Mouse (Mus musculus): ENCODE measurements at regions not wholly inside any gene's neighbourhood (a gene's known extent, or its start where the extent isn't known, plus 50 kb on each side); places are given as distances from the start of the nearest gene placed in this dataset.

GRCm38 (mm10) chr10:37625972-37626757 lies 487.4 kb upstream of the Marcks start:
- Histone ChIP-seq H3K9me3 (no peaks in the 10 kb centered on the region), H3K36me3 (replicated peaks; ENCODE audit: low read length) (no peaks in the 10 kb centered on the region), H3K4me1 (no peaks in the 10 kb centered on the region), H3K27me3 (replicated peaks) (no peaks in the 10 kb centered on the region), H3K4me3 (replicated peaks) (no peak overlapping the region)
- TF ChIP-seq GATA1 (IDR thresholded peaks at IDR 0.05; ENCODE audit: borderline replicate concordance, low read length) (no peak), FLI1 (IDR thresholded peaks at IDR 0.05; ENCODE audit: low read length) (no peak)

- peaks cover 7% of the 10 kb centered on the region; the same call in 1 of the 2 replicates for H3K4me1 ChIP-seq
- TF ChIP-seq GATA1 (IDR thresholded peaks at IDR 0.05; ENCODE audit: borderline replicate concordance, low read length) = no peak
- H3K4me3 ChIP-seq (replicated peaks) = no peak overlapping the region
- no peaks in the 10 kb centered on the region for H3K36me3 ChIP-seq (replicated peaks; ENCODE audit: low read length)
- no peaks in the 10 kb centered on the region for H3K27me3 ChIP-seq (replicated peaks)
- H3K9me3 ChIP-seq = no peaks in the 10 kb centered on the region
These were observed 484.3 kb upstream of the Marcks start for GRCm38 (mm10) chr10:37623041-37623440.

- Histone ChIP-seq H3K4me3 (replicated peaks) (no peak overlapping the region), H3K4me1 (peaks cover 7% of the 10 kb centered on the region; the same call in 1 of the 2 replicates), H3K9me3 (no peaks in the 10 kb centered on the region), H3K27me3 (replicated peaks) (no peaks in the 10 kb centered on the region), H3K36me3 (replicated peaks; ENCODE audit: low read length) (no peaks in the 10 kb centered on the region)
- TF ChIP-seq FLI1 (IDR thresholded peaks at IDR 0.05; ENCODE audit: low read length) (no peak), GATA1 (IDR thresholded peaks at IDR 0.05; ENCODE audit: borderline replicate concordance, low read length) (no peak)
These were observed 479.9 kb upstream of the Marcks start for GRCm38 (mm10) chr10:37618606-37619005.

GRCm38 (mm10) chr10:37617708-37618300 lies 479.1 kb upstream of the Marcks start:
- no peaks in the 10 kb centered on the region for H3K36me3 ChIP-seq (replicated peaks; ENCODE audit: low read length)
- no peak overlapping the region for H3K4me3 ChIP-seq (replicated peaks)
- H3K27me3 ChIP-seq (replicated peaks) = no peaks in the 10 kb centered on the region
- H3K4me1 ChIP-seq = peaks cover 7% of the 10 kb centered on the region; the same call in 1 of the 2 replicates
- H3K9me3 ChIP-seq = no peaks in the 10 kb centered on the region
- TF ChIP-seq GATA1 (IDR thresholded peaks at IDR 0.05; ENCODE audit: borderline replicate concordance, low read length) (no peak), FLI1 (IDR thresholded peaks at IDR 0.05; ENCODE audit: low read length) (no peak)

GRCm38 (mm10) chr10:37615926-37616691 lies 477.4 kb upstream of the Marcks start:
- Histone ChIP-seq H3K36me3 (replicated peaks; ENCODE audit: low read length) (no peaks in the 10 kb centered on the region), H3K4me3 (replicated peaks) (no peak overlapping the region), H3K27me3 (replicated peaks) (no peaks in the 10 kb centered on the region), H3K9me3 (no peaks in the 10 kb centered on the region), H3K4me1 (peaks cover 7% of the 10 kb centered on the region; the same call in 1 of the 2 replicates)
- TF ChIP-seq GATA1 (IDR thresholded peaks at IDR 0.05; ENCODE audit: borderline replicate concordance, low read length) (no peak), FLI1 (IDR thresholded peaks at IDR 0.05; ENCODE audit: low read length) (no peak)

GRCm38 (mm10) chr10:37613936-37614335 lies 475.2 kb upstream of the Marcks start:
- Histone ChIP-seq H3K27me3 (replicated peaks) (no peaks in the 10 kb centered on the region), H3K36me3 (replicated peaks; ENCODE audit: low read length) (no peaks in the 10 kb centered on the region), H3K4me3 (replicated peaks) (no peak overlapping the region), H3K4me1 (peaks cover 7% of the 10 kb centered on the region; the same call in 1 of the 2 replicates), H3K9me3 (no peaks in the 10 kb centered on the region)
- TF ChIP-seq GATA1 (IDR thresholded peaks at IDR 0.05; ENCODE audit: borderline replicate concordance, low read length) = no peak

GRCm38 (mm10) chr10:37603529-37603928 lies 464.8 kb upstream of the Marcks start:
- H3K36me3 ChIP-seq (replicated peaks; ENCODE audit: low read length) = no peaks in the 10 kb centered on the region
- H3K9me3 ChIP-seq = peaks cover 3% of the 10 kb centered on the region; the same call in 1 of the 2 replicates
- no peaks in the 10 kb centered on the region for H3K4me1 ChIP-seq
- no peak overlapping the region for H3K4me3 ChIP-seq (replicated peaks)
- no peaks in the 10 kb centered on the region for H3K27me3 ChIP-seq (replicated peaks)
- no peak for TF ChIP-seq GATA1 (IDR thresholded peaks at IDR 0.05; ENCODE audit: borderline replicate concordance, low read length)

GRCm38 (mm10) chr10:37602936-37603335 lies 464.2 kb upstream of the Marcks start:
- peaks cover 3% of the 10 kb centered on the region; the same call in 1 of the 2 replicates for H3K9me3 ChIP-seq
- no peaks in the 10 kb centered on the region for H3K36me3 ChIP-seq (replicated peaks; ENCODE audit: low read length)

GRCm38 (mm10) chr10:37589889-37590288 lies 451.2 kb upstream of the Marcks start:
- no peaks in the 10 kb centered on the region for H3K4me1 ChIP-seq
- H3K36me3 ChIP-seq (replicated peaks; ENCODE audit: low read length) = no peaks in the 10 kb centered on the region

More at GRCm38 (mm10) chr10:37602936-37603335, 464.2 kb upstream of the Marcks start:
- H3K27me3 ChIP-seq (replicated peaks) = no peaks in the 10 kb centered on the region
- TF ChIP-seq GATA1 (IDR thresholded peaks at IDR 0.05; ENCODE audit: borderline replicate concordance, low read length) (no peak), FLI1 (IDR thresholded peaks at IDR 0.05; ENCODE audit: low read length) (no peak)
- no peaks in the 10 kb centered on the region for H3K4me1 ChIP-seq
- no peak overlapping the region for H3K4me3 ChIP-seq (replicated peaks)

More at GRCm38 (mm10) chr10:37589889-37590288, 451.2 kb upstream of the Marcks start:
- Histone ChIP-seq H3K4me3 (replicated peaks) (no peak overlapping the region), H3K27me3 (replicated peaks) (no peaks in the 10 kb centered on the region), H3K9me3 (0 out of 2 replicates have a peak, but pooled peaks cover 2% of the 10 kb centered on the region)
- TF ChIP-seq GATA1 (IDR thresholded peaks at IDR 0.05; ENCODE audit: borderline replicate concordance, low read length) (no peak), FLI1 (IDR thresholded peaks at IDR 0.05; ENCODE audit: low read length) (no peak)
